In the genomic region with DNA sequence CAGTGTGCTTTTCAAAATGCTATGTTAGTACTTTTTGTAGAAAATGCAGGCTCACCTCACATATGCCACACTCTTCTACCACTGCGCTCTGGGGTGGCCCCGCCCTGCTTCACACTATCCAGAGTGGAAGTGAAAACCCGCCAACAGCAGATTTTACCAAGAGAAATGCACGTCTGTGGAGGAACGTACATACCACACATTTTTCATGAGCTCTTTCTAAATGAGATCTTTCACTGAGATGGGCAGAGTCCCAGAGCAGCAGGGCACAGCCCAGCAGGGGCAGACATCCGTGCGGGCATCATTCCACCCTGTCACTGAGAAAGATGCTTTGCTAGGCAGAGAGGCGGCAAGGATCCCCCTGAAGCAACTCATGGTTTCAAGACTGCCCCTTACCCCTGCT, we compare ENCODE assay signal across 10 mouse cellular contexts. TPM values are rescaled to one million over a fixed set of nuclear protein-coding genes. Genes with fewer than 3 reads are reported as not detected.
DNase-seq lines count a peak whose midpoint lies in the region; ATAC-seq and TF ChIP-seq lines count a peak whose summit lies in the region.
"Had no signal": no experiment of that assay in that cellular context is flagged by ENCODE, and none has a peak within 500 bp of the region (broad histone marks: within the 10 kb centered on the region; RNA-seq: fewer than 3 reads in every experiment).

No protein-coding gene starts in this region.

- peak; percentile 33 for ATAC-seq in forebrain, embryonic 13.5 days
- no peak for ATAC-seq in forebrain, embryonic 12.5 days (ENCODE audit: low FRiP score)
- ATAC-seq in midbrain, embryonic 11.5 days (ENCODE audit: low FRiP score), result no peak
- ATAC-seq: Patski had no signal

- H3K9me3 ChIP-seq in forebrain, embryonic 13.5 days (replicated peaks), result no peaks in the 10 kb centered on the region
- no peaks in the 10 kb centered on the region for H3K9me3 ChIP-seq in forebrain, embryonic 12.5 days
- H3K9me3 ChIP-seq in midbrain, embryonic 11.5 days (ENCODE audit: control insufficient read depth, low read length), result no peaks in the 10 kb centered on the region

- WGBS in forebrain, embryonic 13.5 days, result 69% methylated on average over 8 of the region's 8 CpGs
- WGBS in forebrain, embryonic 12.5 days, result 82% methylated on average over 8 of the region's 8 CpGs
- 55% methylated on average over 8 of the region's 8 CpGs for WGBS in macrophage (ENCODE audit: missing documents)
- WGBS in midbrain, embryonic 11.5 days, result 79% methylated on average over 8 of the region's 8 CpGs

- TF ChIP-seq CTCF in layer of hippocampus, adult 2 months (conservative IDR thresholded peaks at IDR 0.05), result peak; percentile 39

- no peak for DNase-seq in layer of hippocampus, adult 2 months (ENCODE audit: low spot score in 2 of 2)
- no peak for DNase-seq in layer of hippocampus, adult 8-10 months (ENCODE audit: low spot score in 2 of 2)
- peak; percentile 79 for DNase-seq in cerebellum, adult 9-11 months
- DNase-seq in midbrain, embryonic 11.5 days (ENCODE audit: low spot score, missing footprints), result no peak
- DNase-seq in embryo, embryonic 11 days, result no peak
- DNase-seq: kidney, adult 2 months had no signal

- peaks cover 41% of the 10 kb centered on the region for H3K4me1 ChIP-seq in forebrain, embryonic 13.5 days
- peaks cover 15% of the 10 kb centered on the region for H3K4me1 ChIP-seq in forebrain, embryonic 12.5 days
- no peaks in the 10 kb centered on the region for H3K4me1 ChIP-seq in midbrain, embryonic 11.5 days (ENCODE audit: control insufficient read depth, insufficient read depth, low read length)

- peaks cover 84% of the 10 kb centered on the region for H3K79me2 ChIP-seq in macrophage (ENCODE audit: inconsistent target)

- no peak overlapping the region for H3K9ac ChIP-seq in forebrain, embryonic 13.5 days
- H3K9ac ChIP-seq in forebrain, embryonic 12.5 days, result no peak overlapping the region
- no peak overlapping the region for H3K9ac ChIP-seq in midbrain, embryonic 11.5 days (ENCODE audit: low read length)

- H3K36me3 ChIP-seq in forebrain, embryonic 13.5 days (ENCODE audit: poor library complexity, severe bottlenecking), result peaks cover 6% of the 10 kb centered on the region
- H3K36me3 ChIP-seq in forebrain, embryonic 12.5 days (replicated peaks), result peaks cover 16% of the 10 kb centered on the region
- H3K36me3 ChIP-seq in macrophage (ENCODE audit: inconsistent target), result peaks cover 14% of the 10 kb centered on the region
- peaks cover 3% of the 10 kb centered on the region; the same call in 1 of the 2 replicates for H3K36me3 ChIP-seq in midbrain, embryonic 11.5 days (ENCODE audit: control insufficient read depth, insufficient read depth, low read length)

- no peak overlapping the region for H3K27ac ChIP-seq in forebrain, embryonic 13.5 days
- no peak overlapping the region for H3K27ac ChIP-seq in forebrain, embryonic 12.5 days
- H3K27ac ChIP-seq in layer of hippocampus, adult 2 months, result 0 out of 2 replicates have a peak overlapping the region, but pooled peaks have one; percentile 7
- H3K27ac ChIP-seq in macrophage, result peak overlapping the region; percentile 12; the same call in 1 of the 2 replicates
- no peak overlapping the region for H3K27ac ChIP-seq in midbrain, embryonic 11.5 days (ENCODE audit: low read depth, low read length)

- H3K4me3 ChIP-seq in forebrain, embryonic 13.5 days, result no peak overlapping the region
- H3K4me3 ChIP-seq in forebrain, embryonic 12.5 days (replicated peaks), result no peak overlapping the region
- H3K4me3 ChIP-seq in layer of hippocampus, adult 2 months, result peak overlapping the region; percentile 13; the same call in 1 of the 2 replicates
- no peak overlapping the region for H3K4me3 ChIP-seq in macrophage (ENCODE audit: inconsistent target)
- H3K4me3 ChIP-seq in midbrain, embryonic 11.5 days (ENCODE audit: low read depth, low read length), result no peak overlapping the region

- no peak overlapping the region for H3K4me2 ChIP-seq in forebrain, embryonic 13.5 days
- H3K4me2 ChIP-seq in forebrain, embryonic 12.5 days, result no peak overlapping the region
- no peak overlapping the region for H3K4me2 ChIP-seq in midbrain, embryonic 11.5 days

- H3K27me3 ChIP-seq in forebrain, embryonic 13.5 days, result no peaks in the 10 kb centered on the region
- H3K27me3 ChIP-seq in forebrain, embryonic 12.5 days, result no peaks in the 10 kb centered on the region
- H3K27me3 ChIP-seq in midbrain, embryonic 11.5 days (ENCODE audit: control insufficient read depth, insufficient read depth, low read length), result no peaks in the 10 kb centered on the region
- H3K27me3 ChIP-seq: Patski had no signal

RNA-seq across cellular contexts. Expression of gene Snx18, which starts 22.4 kb away (rescaled TPM):
- polyA plus RNA-seq in forebrain, embryonic 13.5 days (2015; fragmentation: Nextera tagmentation; extraction: Ambion mirVana), result 7.6 and 8.3 TPM in 2 replicates
- polyA plus RNA-seq in forebrain, embryonic 12.5 days (2016; fragmentation: Nextera tagmentation; extraction: Ambion mirVana), result 15.3 and 18.2 TPM in 2 replicates
- total RNA-seq in layer of hippocampus, adult 2 months (2021), result 10 to 100 TPM; 20.1 to 20.6 TPM
- total RNA-seq in layer of hippocampus, adult 8-10 months (2022), result 10 to 100 TPM; 21.4 to 28.5 (median 25.9) TPM
- total RNA-seq in macrophage (2018; cell fraction: chromatin; rRNA removed), result 100 to 1,000 TPM in 15 of 26 experiments, 10 to 100 TPM in 11; 32.0 to 306 (median 123) TPM
- 100 to 1,000 TPM in 8 of 26 experiments, 10 to 100 TPM in 18; 29.3 to 200 (median 49.8) TPM for total RNA-seq in macrophage (2018; cell fraction: cytosol; rRNA removed)
- total RNA-seq in macrophage (2018; cell fraction: nucleus; rRNA removed), result 100 to 1,000 TPM in 19 of 26 experiments, 10 to 100 TPM in 7; 49.0 to 321 (median 163) TPM
- 25.5 to 41.4 TPM (median 28.7 TPM) in 3 replicates for polyA plus RNA-seq in macrophage (2018)
- polyA plus RNA-seq in midbrain, embryonic 11.5 days (2014; fragmentation: Nextera tagmentation; extraction: Ambion mirVana), result 18.1 and 20.1 TPM in 2 replicates

Comparison
In these comparisons a context has a peak if more than half of its experiments do, and no peak if none do; other contexts are left out.
1. H3K27ac ChIP-seq: peak in layer of hippocampus, adult 2 months (single experiment) and macrophage (single experiment); none in forebrain, embryonic 13.5 days (single experiment), forebrain, embryonic 12.5 days (single experiment) and midbrain, embryonic 11.5 days (single experiment).